ENCODE assay signal across 8 mouse cellular contexts in the genomic region with DNA sequence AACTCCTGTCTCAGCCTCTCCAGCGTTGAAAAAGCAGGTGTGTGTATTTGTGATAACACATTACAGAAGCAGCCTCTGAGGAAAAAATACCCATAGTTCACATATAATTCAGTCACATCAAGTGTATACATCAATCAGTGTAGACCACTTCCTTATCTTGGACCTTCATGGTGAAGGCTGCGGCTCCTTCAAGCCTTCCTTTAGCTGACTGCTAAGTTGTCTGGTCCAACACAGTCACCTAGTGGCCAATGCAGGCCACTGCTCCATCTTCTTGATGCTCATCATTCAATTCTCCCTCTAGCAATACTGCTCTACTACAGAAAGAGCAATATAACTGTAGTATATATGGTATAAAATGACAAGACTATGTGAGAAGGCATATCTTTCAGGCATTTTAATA.
A peak's percentile ranks its signal among the peaks of the same experiment; 100 is the strongest.
DNase-seq lines count a peak whose midpoint lies in the region; ATAC-seq and TF ChIP-seq lines count a peak whose summit lies in the region.

No protein-coding gene starts in this region.

- no peak overlapping the region for H3K27ac ChIP-seq in bone marrow, adult 2 months (ENCODE audit: control insufficient read depth, insufficient read depth, low read depth, low read length, poor library complexity)
- H3K27ac ChIP-seq in intestine, postnatal 0 days (ENCODE audit: low read depth, low read length): no peak overlapping the region

- no peak overlapping the region for H3K9ac ChIP-seq in intestine, postnatal 0 days (ENCODE audit: low read depth, low read length)

- no peak for DNase-seq in frontal cortex, postnatal 25 days (ENCODE audit: low spot score in 2 of 2)
- DNase-seq in ovary, postnatal 14 days (ENCODE audit: low spot score): peak; percentile 17
- DNase-seq in ovary, postnatal 10 days (ENCODE audit: low spot score): no peak
- no peak for DNase-seq in natural killer cell, adult 2 months (ENCODE audit: low spot score in 2 of 2)

- H3K36me3 ChIP-seq in intestine, postnatal 0 days (ENCODE audit: control insufficient read depth, insufficient read depth): peaks cover 12% of the 10 kb centered on the region

- peak; percentile 61 for TF ChIP-seq CTCF in bone marrow, adult 2 months (IDR thresholded peaks at IDR 0.05; ENCODE audit: control insufficient read depth, insufficient read depth, low read length)
- TF ChIP-seq CTCF in intestine, postnatal 0 days (IDR thresholded peaks at IDR 0.05; ENCODE audit: low read depth): peak; percentile 90

- no peaks in the 10 kb centered on the region for H3K27me3 ChIP-seq in intestine, postnatal 0 days (replicated peaks; ENCODE audit: control insufficient read depth, insufficient read depth, low read length)

- no peak overlapping the region for H3K4me2 ChIP-seq in intestine, postnatal 0 days (replicated peaks; ENCODE audit: low read depth)

- peaks cover 4% of the 10 kb centered on the region; the same call in 1 of the 2 replicates for H3K4me1 ChIP-seq in bone marrow, adult 2 months (ENCODE audit: control insufficient read depth, insufficient read depth, low read length)
- no peaks in the 10 kb centered on the region for H3K4me1 ChIP-seq in intestine, postnatal 0 days (replicated peaks; ENCODE audit: control insufficient read depth, insufficient read depth, low read length)

- no peak for TF ChIP-seq POLR2A in bone marrow, adult 2 months (IDR thresholded peaks at IDR 0.05; ENCODE audit: borderline replicate concordance, control insufficient read depth, low read depth, low read length)

- H3K9me3 ChIP-seq in intestine, postnatal 0 days (ENCODE audit: control insufficient read depth): no peaks in the 10 kb centered on the region

- peak; percentile 83 for ATAC-seq in frontal cortex, adult (ENCODE audit: low TSS enrichment)
- ATAC-seq in intestine, postnatal 0 days: no peak
- peak; percentile 94 for ATAC-seq in megakaryocyte-erythroid progenitor cell, adult 5-6 weeks (replicated peaks; ENCODE audit: low FRiP score, low TSS enrichment, poor library complexity, severe bottlenecking)

- 33% methylated on average over 2 of the region's 2 CpGs for WGBS in bone marrow, adult 2 months
- WGBS in intestine, postnatal 0 days: 47% methylated on average over 2 of the region's 2 CpGs

- no peak overlapping the region for H3K4me3 ChIP-seq in bone marrow, adult 2 months (replicated peaks; ENCODE audit: control insufficient read depth, low read depth, low read length)
- no peak overlapping the region for H3K4me3 ChIP-seq in intestine, postnatal 0 days (ENCODE audit: low read depth, low read length)
